Mouse (Mus musculus): ENCODE measurements around the gene Megf9.
A peak's percentile ranks its signal among the peaks of the same experiment; 100 is the strongest.

The Megf9 gene

GRCm38 (mm10) chr4:70534891-70535269, at the start of gene Megf9:
Gene Megf9, minus strand, starts transcription at chr4:70534995.
- peak; percentile 98 for DNase-seq

GRCm38 (mm10) chr4:70579654-70580053, 44.9 kb upstream of the Megf9 start:
- no peak for DNase-seq

GRCm38 (mm10) chr4:70578301-70578700, 43.5 kb upstream of the Megf9 start:
- no peak for DNase-seq

- DNase-seq: no peak
These were observed 41.3 kb upstream of the Megf9 start for GRCm38 (mm10) chr4:70576096-70576495.

GRCm38 (mm10) chr4:70573926-70574325, 39.1 kb upstream of the Megf9 start:
- no peak for DNase-seq

GRCm38 (mm10) chr4:70553888-70554287, 19.1 kb upstream of the Megf9 start:
- no peak for DNase-seq

- no peak for DNase-seq
These were observed 18.5 kb upstream of the Megf9 start for GRCm38 (mm10) chr4:70553230-70553797.

- no peak for DNase-seq
These were observed 17.3 kb upstream of the Megf9 start for GRCm38 (mm10) chr4:70552120-70552519.

- no peak for DNase-seq
These were observed 12.8 kb upstream of the Megf9 start for GRCm38 (mm10) chr4:70547411-70548148.

GRCm38 (mm10) chr4:70545869-70546542, 11.2 kb upstream of the Megf9 start:
- no peak for DNase-seq

GRCm38 (mm10) chr4:70544390-70544789, 9.6 kb upstream of the Megf9 start:
- DNase-seq: no peak

GRCm38 (mm10) chr4:70542387-70542786, 7.6 kb upstream of the Megf9 start:
- no peak for DNase-seq

- no peak for DNase-seq
These were observed 5.9 kb upstream of the Megf9 start for GRCm38 (mm10) chr4:70540743-70541142.

- DNase-seq: no peak
These were observed 2.1 kb upstream of the Megf9 start for GRCm38 (mm10) chr4:70536661-70537580.

- peak; percentile 10 for DNase-seq
These were observed 1.0 kb upstream of the Megf9 start for GRCm38 (mm10) chr4:70535711-70536311.

GRCm38 (mm10) chr4:70535289-70535688, 494 bp upstream of the Megf9 start:
- DNase-seq: no peak

GRCm38 (mm10) chr4:70534078-70534890, 511 bp downstream of the Megf9 start:
- DNase-seq: peak; percentile 40

GRCm38 (mm10) chr4:70533056-70533805, 1.6 kb downstream of the Megf9 start:
- DNase-seq: no peak

GRCm38 (mm10) chr4:70531021-70531420, 3.8 kb downstream of the Megf9 start:
- DNase-seq: no peak

- no peak for DNase-seq
These were observed 6.2 kb downstream of the Megf9 start for GRCm38 (mm10) chr4:70528622-70529021.

GRCm38 (mm10) chr4:70523346-70523745, 11.4 kb downstream of the Megf9 start:
- DNase-seq: no peak
